Mouse (Mus musculus): ENCODE data around the gene Mdm4. TPM values are rescaled to one million over a fixed set of nuclear protein-coding genes. Genes with fewer than 3 reads are reported as not detected.
"Not testable (repeated sequence)": the region's sequence is repeated elsewhere in the genome, so short reads cannot be mapped to it uniquely, and the experiment has no call there.

Gene Mdm4
- total RNA-seq, 2 experiments from 2014 or later, result 25.0 to 29.0 TPM

DNA sequence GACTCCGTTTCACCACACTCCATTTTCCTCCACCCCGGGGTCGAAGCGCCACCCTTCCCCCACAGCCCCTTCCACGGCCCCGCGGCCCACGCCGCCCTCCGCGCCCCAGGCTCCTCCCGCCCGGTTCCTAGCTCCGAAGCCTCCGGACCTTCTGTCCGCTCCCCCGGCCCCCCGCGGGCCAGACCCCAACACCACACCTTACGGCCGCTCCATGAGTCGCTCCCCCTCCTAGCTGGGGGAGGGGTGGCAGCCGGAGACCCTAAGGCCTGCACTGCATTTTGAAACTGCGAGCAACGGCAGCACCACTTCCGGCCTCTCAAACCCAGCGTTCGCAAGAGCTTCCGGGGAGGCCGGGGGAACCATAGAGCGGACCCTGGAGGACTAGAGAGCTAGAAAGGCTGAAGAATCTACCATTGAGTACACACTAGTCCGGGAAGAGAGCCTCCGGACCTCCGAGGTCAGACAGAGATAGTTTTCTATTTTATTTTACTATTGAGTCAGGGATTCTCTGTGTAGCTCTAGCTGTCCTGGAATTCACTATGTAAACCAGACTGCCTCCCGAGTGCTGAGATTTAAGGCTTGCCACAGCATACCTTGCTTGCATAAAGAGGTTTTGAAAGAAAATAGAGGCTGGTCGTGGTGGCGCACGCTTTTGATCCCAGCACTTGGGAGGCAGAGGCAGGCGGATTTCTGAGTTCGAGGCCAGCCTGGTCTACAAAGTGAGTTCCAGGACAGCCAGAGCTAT is 5.1 kb downstream of the Mdm4 start:
- intact Hi-C loops (cut with DNase I), result no loop called here
- peak; percentile 76 for DNase-seq (ENCODE audit: low spot score)

GRCm38 (mm10) chr1:133024426-133024825 is 5.9 kb downstream of the Mdm4 start:
- intact Hi-C loops (cut with DNase I), result no loop called here
- no peak for DNase-seq (ENCODE audit: low spot score)

DNA sequence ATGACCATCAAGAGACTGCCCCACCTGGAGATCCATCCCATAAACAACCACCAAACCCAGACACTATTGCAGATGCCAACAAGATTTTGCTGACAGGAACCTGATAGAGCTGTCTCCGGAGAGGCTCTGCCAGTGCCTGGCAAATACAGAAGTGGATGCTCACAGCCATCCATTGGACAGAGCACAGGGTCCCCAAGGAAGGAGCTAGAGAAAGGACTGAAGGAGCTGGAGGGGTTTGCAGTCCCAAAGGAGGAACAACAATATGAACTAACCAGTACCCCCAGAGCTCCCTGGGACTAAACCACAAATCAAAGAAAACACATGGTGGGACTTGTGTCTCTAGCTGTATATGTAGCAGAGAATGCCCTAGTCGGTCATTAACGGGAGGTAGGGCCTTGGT is 6.6 kb downstream of the Mdm4 start:
- DNase-seq (ENCODE audit: low spot score); intact Hi-C loops (cut with DNase I): not testable (repeated sequence)

- intact Hi-C loops (cut with DNase I); DNase-seq (ENCODE audit: low spot score): not testable (repeated sequence)
Observed at GRCm38 (mm10) chr1:133021971-133022370, 8.4 kb downstream of the Mdm4 start.

DNA sequence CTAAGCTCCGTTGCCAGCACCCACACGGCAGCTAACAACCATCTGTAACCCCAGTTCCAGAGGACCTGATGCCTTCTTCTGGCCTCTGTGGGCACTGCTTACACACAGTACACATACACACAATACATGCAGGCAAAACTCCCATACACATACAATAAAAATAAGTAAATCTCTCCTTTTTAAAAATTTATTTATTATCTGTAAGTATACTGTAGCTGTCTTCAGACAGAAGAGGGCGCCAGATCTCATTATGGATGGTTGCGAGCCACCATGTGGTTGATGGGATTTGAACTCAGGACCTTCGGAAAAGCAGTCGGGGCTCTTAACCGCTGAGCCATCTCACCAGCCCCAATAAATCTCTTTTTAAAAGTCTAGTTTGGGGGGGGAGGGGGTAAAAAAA is 9.0 kb downstream of the Mdm4 start:
- intact Hi-C loops (cut with DNase I), result no loop called here
- no peak for DNase-seq (ENCODE audit: low spot score)

- intact Hi-C loops (cut with DNase I), result no loop called here
- no peak for DNase-seq (ENCODE audit: low spot score)
Observed at GRCm38 (mm10) chr1:133020137-133020894, 10.0 kb downstream of the Mdm4 start.

DNA sequence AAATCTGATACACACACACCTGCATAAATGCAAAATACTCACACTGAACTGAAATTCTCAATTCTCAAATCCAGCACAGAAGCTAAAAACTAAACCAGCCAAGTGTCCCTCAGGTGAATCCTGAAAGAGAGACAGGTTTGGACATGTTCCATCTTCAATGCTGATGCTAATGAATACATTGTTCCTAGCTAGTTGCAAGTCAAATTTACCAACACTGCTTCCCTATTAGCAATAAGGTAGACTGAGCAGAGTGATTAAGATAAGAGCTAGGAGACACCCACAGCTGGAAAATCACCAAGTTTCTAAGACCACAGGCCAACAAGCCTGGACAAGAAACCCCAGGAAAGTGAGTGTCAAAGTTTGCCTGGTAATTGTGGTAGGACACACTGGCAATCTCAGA is 11.0 kb downstream of the Mdm4 start:
- intact Hi-C loops (cut with DNase I), result no loop called here
- no peak for DNase-seq (ENCODE audit: low spot score)

DNA sequence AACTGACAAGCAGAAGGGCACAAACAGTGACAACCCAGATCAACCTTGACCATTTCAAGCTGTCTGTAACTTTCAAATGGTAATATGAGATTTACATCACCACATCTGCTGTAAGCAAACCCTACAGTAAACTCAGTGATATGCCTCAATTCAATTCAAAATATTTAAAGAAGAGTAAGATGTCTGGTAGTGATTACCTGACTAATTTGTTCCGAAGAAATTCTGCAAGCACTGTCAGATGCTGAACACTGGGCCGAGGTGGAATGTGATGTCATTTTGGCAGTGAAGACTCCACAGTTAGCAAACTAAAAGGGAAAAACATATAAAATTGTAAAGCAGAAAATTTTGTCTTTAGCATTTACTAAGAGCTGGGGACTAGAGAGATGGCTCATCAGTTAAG is 11.8 kb downstream of the Mdm4 start:
- intact Hi-C loops (cut with DNase I), result no loop called here
- no peak for DNase-seq (ENCODE audit: low spot score)

DNA sequence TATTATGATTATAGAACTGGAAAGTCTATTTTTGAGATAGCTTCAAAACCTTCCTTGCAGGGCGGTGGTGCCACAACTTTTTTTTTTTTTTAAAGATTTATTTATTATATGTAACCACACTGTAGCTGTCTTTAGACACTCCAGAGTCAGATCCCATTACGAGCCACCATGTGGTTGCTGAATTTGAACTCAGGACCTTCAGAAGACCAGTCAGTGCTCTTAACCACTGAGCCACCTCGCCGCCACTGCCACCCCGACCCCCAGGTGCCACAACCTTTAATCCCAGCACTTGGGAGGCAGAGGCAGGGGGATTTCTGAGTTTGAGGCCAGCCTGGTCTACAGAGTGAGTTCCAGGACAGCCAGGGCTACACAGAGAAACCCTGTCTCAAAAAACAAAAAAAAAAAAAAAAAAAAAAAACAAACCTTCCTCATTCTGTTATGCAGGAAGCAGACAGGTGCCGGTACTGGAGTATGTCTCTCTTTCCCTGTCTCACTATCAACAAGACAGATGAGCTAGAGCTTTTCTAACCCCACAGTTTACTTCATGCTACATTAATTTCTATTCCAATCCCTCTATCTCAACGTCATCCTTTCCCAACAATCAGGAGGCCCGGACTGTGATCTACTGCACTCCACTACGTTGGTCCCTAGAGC is 13.5 kb downstream of the Mdm4 start:
- DNase-seq (ENCODE audit: low spot score), result no peak
- intact Hi-C loops (cut with DNase I), result no loop called here

- no peak for DNase-seq (ENCODE audit: low spot score)
- intact Hi-C loops (cut with DNase I), result no loop called here
Observed at GRCm38 (mm10) chr1:133014196-133014595, 16.2 kb downstream of the Mdm4 start.

DNA sequence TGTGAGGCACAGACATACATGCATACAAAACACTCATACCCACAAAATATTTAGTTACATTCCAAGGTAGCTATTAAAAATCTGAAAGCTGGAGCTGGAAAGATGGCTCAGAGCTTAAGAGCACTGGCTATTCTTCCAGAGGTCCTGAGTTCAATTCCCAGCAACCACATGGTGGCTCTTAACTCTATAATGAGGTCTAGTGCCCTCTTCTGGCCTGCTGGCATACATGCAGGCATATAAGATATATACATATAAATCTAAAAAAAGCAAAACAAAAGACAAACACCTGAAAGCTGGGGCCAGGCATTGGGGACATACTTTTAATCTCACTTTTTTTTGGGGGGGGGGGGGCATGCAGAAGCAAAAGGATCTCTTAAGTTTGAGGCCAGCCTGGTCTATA is 17.0 kb downstream of the Mdm4 start:
- no peak for DNase-seq (ENCODE audit: low spot score)
- intact Hi-C loops (cut with DNase I), result no loop called here

GRCm38 (mm10) chr1:133011955-133012841 is 18.2 kb downstream of the Mdm4 start:
- intact Hi-C loops (cut with DNase I), result no loop called here
- no peak for DNase-seq (ENCODE audit: low spot score)

DNA sequence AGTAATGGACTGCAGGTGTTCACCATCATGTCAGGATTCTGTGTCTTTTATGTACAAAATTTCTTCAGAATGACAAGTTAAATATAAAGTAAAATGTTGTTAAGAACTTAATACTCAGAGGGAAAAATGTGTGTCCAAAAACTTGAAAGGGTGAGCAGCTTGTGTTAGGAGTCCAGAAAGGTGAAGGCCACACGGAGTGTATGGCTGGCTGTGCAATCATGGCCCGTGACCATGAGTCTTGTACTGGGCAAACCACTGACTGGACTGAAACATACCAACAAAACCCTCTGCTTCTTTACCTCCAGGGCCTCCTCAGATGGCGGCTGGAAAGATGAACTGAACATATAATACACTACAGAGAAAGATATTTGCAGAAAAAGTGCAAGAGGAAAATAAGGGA is 23.8 kb downstream of the Mdm4 start:
- intact Hi-C loops (cut with DNase I), result no loop called here
- DNase-seq (ENCODE audit: low spot score), result no peak

- DNase-seq (ENCODE audit: low spot score), result no peak
- intact Hi-C loops (cut with DNase I), result no loop called here
Observed at GRCm38 (mm10) chr1:133000347-133000746, 30.0 kb downstream of the Mdm4 start.

DNA sequence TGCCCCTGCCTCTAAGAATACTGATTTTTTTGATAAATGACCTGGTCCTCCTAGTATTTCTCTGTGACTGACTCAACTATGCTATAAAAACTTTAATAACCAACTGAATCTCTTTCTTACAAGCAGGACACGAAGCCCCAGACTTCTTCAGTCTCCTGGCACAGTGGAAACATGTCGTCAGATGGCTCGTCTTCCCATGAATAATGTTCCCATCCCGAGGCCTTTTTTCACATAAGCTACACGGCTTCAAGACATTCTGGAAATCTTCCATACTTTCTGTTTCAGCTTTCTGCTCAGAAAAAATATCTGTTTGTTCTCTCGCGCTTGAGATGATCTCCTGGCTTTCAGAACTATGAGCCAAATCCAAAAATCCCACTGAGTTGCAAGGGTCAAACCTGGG is 38.8 kb downstream of the Mdm4 start:
- no peak for DNase-seq (ENCODE audit: low spot score)
- intact Hi-C loops (cut with DNase I), result no loop called here

- intact Hi-C loops (cut with DNase I), result no loop called here
- no peak for DNase-seq (ENCODE audit: low spot score)
Observed at GRCm38 (mm10) chr1:132990733-132991132, 39.6 kb downstream of the Mdm4 start.

GRCm38 (mm10) chr1:132988556-132989459 is 41.6 kb downstream of the Mdm4 start:
- intact Hi-C loops (cut with DNase I), result not testable (repeated sequence)

GRCm38 (mm10) chr1:132982728-132983127 is 47.6 kb downstream of the Mdm4 start:
- no peak for DNase-seq (ENCODE audit: low spot score)
- intact Hi-C loops (cut with DNase I), result loop anchor here (1.0 kb wide), 1 partner anchor 224 kb away; no protein-coding TSS in a partner anchor

More at GRCm38 (mm10) chr1:132988556-132989459, 41.6 kb downstream of the Mdm4 start:
- not testable (repeated sequence) for DNase-seq (ENCODE audit: low spot score)

DNA sequence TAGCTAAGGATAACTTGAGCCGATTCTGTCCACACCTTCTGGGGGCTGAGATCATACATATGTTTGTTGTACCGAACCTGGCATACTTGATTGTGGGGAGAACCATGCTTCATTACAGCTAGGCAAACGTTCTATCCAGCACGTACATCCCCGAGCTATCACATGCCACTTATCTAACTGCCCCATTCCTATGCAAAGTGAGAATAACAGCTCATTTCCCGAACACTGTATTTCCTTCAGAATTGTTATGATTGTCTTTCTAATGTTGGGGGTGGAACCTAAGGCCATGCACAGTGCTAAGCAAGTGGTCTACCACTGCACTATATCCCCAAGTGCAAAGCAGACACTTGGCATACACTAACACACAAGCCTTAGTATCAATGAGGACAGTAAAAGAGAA is 49.1 kb downstream of the Mdm4 start:
- intact Hi-C loops (cut with DNase I), result no loop called here
- DNase-seq (ENCODE audit: low spot score), result no peak

Measured in heart, postnatal 25 days (tissue).